Mouse (Mus musculus) ovary, postnatal 10 days (tissue): ENCODE measurements at regions not wholly inside any gene's neighbourhood (a gene's known extent, or its start where the extent isn't known, plus 50 kb on each side); places are given as distances from the start of the nearest gene placed in this dataset.

Experiments
- DNase-seq: peaks from one replicate; pipeline ENCODE4 v3.0.0; 2022; ENCODE audit warnings: low spot score

- DNase-seq, result no peak
Measured at GRCm38 (mm10) chr15:62421073-62421851, 1423.7 kb downstream of the Gsdmc2 start.

GRCm38 (mm10) chr15:62416691-62417090 is 1428.3 kb downstream of the Gsdmc2 start:
- no peak for DNase-seq

DNA sequence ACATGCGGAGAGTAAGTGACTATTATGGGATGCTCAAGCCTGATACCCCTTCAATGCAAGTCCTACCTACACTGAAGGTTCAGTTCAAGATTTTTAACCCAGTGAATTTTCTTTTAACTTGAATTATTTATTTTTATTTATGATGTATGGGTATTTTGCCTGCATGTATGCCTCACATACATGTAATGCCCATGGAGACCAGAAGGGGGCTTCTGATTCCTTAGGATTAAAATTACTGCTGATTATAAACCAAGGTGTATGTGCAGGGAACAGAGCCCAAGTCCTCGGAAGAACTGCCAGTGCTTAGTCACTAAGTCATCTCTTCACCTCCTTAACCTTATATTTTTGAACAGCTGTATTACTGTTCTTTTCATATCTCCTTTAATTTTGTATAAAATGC is 1431.3 kb downstream of the Gsdmc2 start:
- DNase-seq, result no peak

GRCm38 (mm10) chr15:62402142-62402541 is 1442.8 kb downstream of the Gsdmc2 start:
- DNase-seq, result no peak

DNA sequence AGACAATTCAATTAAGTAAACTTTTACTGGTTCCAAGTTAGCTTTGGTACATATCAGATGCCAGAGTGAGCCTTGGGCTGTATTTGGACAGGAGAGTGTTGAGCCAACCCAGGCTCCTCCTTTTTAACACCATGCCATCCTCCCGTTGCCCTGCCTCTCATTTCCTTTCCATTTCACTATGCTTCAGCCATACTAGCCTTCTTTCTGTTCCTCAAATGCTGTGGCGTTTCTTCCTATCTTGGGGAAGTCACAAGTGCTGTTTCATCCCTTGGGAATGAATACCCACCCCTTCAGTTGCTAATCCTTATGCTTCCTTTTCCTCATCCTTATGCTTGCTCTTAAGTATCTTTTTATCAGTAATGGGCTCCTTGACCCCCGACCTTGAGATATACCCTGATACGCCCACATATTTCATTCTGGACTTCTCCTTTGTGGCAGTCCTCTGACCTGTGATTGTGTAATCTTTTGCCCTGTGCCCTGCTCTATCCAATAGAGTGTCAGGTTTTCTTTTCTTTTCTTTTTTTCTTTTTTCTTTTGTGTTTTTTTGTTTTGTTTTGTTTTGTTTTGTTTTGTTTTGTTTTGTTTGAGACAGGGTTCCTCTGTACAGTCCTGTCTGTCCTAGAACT is 1443.9 kb downstream of the Gsdmc2 start:
- DNase-seq, result no peak

- DNase-seq, result no peak
Measured at GRCm38 (mm10) chr15:62399381-62399780, 1445.6 kb downstream of the Gsdmc2 start.

- DNase-seq, result no peak
Measured at GRCm38 (mm10) chr15:62397009-62397408, 1448.0 kb downstream of the Gsdmc2 start.

DNA sequence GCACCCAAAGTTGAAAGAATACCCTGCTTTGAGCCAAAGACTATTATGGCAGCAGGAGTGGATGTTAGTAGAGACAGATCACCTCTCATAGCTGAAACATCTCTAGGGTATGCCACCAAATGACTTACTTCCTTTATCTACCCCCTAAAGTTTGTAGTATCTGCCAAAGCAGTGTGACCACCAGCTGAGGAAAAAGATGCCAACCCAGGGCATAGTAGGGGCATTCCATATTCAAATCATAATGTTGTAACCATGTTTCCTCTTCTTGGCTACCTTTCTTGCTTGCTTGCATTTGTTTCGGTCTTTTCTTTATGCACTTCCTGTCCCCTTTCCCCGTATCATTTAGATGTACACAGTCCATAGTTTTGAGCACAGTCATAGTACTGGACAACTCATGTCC is 1449.6 kb downstream of the Gsdmc2 start:
- no peak for DNase-seq

DNA sequence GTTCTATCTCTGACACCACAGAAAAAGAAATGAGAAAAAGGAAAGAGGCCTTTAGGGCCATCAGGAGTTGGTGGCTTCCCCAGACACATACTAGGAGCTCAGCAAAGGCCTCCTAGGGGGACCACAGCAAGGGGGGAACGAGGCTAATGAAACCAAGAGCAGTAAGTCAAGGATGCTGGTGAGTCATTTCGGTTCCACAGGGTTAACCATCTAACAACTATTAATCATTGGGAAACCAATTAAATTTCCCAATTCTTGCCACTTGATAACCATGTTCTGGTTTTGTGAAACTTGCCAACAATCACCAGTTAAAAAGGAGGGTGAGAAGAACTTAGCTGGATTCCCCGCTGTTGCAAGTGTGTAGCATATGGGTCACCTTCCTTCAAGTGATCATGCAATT is 1451.6 kb downstream of the Gsdmc2 start:
- DNase-seq, result no peak

- DNase-seq, result no peak
Measured at GRCm38 (mm10) chr15:62392839-62393238, 1452.1 kb downstream of the Gsdmc2 start.

- DNase-seq, result no peak
Measured at GRCm38 (mm10) chr15:62392381-62392780, 1452.6 kb downstream of the Gsdmc2 start.

- DNase-seq, result no peak
Measured at GRCm38 (mm10) chr15:62389431-62390105, 1455.4 kb downstream of the Gsdmc2 start.

GRCm38 (mm10) chr15:62382233-62382632 is 1459.4 kb upstream of the A1bg start:
- no peak for DNase-seq

DNA sequence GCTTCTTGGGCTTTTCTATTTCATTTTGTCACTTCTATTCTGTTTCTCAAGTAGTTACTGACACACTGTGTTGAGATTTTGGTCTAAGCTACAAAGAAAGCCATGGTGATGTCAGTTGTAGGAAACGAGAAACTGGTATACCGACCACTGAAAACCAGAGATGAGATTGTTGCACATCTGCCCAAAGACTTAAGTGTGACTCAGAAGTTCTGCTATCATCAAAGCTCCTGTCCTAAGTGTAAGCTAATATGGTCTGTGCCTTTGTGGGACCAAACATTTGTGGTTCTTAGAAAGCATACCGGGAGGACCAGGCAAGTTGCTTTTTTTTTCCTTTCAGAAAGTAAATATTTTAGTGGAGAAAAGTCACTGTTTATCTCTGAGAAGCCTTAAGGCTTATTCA is 1451.8 kb upstream of the A1bg start:
- no peak for DNase-seq

DNA sequence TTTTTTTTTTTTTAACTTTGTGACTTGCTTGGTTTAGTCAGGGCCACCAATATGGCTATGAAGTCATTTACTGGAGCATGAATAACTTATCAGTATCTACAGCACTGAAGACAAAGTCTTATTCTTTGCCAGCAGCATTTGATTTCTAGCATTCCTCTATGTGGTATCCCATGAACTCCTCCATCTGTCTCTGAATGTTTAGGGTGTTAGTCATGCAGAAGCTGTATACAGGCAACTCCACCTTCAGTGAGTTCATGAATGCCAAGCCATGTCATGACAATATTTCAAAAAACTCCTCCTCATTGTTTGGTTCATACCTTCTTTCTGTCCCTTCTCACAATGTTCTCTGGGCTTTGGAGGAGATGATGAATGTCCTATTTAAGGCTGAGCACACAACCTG is 1438.4 kb upstream of the A1bg start:
- DNase-seq, result no peak

- DNase-seq, result no peak
Measured at GRCm38 (mm10) chr15:62358338-62359239, 1435.8 kb upstream of the A1bg start.

DNA sequence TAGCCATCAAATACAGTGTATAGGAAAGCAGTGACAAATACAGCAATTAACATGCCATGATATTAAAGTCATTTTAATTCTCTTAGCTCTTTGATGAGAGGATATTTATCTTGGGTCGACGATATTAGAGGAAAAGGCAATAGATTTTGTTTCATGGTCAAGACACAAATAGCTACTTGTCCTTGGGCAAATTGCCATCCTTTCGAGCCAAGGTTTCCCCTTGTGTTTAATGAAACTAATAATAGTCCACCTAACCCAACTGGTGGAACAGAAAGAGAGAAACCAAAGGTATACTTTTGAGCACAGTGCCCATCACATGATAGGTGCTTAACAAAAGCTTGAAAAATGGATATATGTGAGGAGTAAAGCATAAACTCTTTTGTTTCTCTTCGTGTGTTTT is 1431.0 kb upstream of the A1bg start:
- DNase-seq, result no peak

DNA sequence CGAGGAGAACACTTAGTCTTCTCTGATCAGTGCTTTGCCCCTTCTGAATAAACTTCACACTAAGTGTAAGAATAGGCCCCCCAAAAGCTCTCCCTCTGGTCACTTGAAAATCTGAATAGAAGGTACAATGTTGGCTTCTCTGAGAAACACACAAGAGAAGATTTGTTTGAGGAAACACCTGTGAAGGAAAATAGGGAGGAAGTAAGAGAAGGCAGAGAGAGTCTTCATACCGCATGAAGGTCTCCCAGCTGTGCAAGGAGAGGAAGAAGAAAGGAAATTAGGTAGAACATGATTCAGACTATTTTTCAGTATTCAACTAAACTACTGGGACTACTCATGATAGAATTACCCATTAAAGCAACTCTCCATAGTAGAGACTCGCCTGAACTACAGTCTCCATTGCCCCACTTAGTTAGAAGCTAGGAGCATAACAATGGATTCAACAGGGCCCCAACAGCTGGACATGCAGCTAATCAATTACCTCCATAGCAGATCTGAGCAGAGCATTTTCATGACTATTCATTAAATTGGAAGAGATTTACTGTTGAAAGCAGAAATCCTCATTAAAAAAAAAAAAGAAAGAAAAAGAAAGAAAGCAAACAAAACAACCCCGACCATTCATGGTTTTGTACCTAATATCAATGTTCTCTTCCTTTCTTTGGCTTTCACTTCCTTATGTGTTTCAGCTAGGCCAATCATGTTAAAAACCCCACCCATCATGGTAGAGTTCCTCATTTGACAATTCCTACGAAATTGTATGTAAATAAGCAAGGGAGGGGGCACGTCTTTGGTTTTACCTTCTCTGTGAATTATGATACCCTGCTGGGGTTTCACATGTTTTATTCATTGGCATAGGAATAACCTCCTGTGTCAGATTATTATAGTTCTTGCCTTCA is 1428.3 kb upstream of the A1bg start:
- DNase-seq, result no peak

DNA sequence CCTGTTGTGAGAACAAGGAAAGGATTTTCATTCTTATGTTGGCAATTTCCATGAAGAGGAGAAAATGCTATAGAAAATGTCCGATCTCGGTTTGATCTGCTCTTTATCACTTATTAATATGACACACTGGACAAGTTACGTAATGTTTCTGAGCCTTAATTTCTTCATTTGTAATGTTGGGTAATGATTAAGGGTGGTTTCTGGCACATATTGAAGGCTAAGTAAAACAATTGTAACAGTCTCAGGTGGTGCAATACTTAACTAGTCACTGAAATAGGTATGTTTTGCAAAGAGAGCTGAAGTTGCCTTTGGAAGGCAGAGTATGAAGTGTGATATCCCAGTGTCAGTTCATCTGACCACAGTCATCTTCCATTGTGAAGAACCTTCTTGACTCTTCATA is 1427.2 kb upstream of the A1bg start:
- DNase-seq, result no peak

- DNase-seq, result no peak
Measured at GRCm38 (mm10) chr15:62348956-62349355, 1426.1 kb upstream of the A1bg start.

GRCm38 (mm10) chr15:62347697-62348096 is 1424.9 kb upstream of the A1bg start:
- DNase-seq, result no peak
